Mouse (Mus musculus) left cerebral cortex, adult 18-20 months (tissue): ENCODE results near the gene D2hgdh. TPM values are rescaled to one million over a fixed set of nuclear protein-coding genes. Genes with fewer than 3 reads are reported as not detected.
"Not testable (repeated sequence)": the region's sequence is repeated elsewhere in the genome, so short reads cannot be mapped to it uniquely, and the experiment has no call there.

Source experiments
- DNase-seq, 2 experiments: peaks; one replicate each; pipeline ENCODE4 v3.0.0; 2021 to 2022; ENCODE audit warnings: low spot score in 2 of 2, mixed read lengths in 1 of 2
- total RNA-seq, 2 experiments: library from RNA; stranded (reverse); gene quantifications; 2 replicates each; pipeline ENCODE4 v1.2.3; 2021

Gene D2hgdh
- total RNA-seq, 2 experiments from 2014 or later, result 11.7 to 13.4 TPM

GRCm38 (mm10) chr1:93825771-93826539 lies 1.2 kb downstream of the D2hgdh start:
- peak in 1 of 2 experiments; percentile 18 for DNase-seq

GRCm38 (mm10) chr1:93826540-93826835 lies 1.8 kb downstream of the D2hgdh start:
- no peak for DNase-seq

GRCm38 (mm10) chr1:93832754-93833360 lies 8.1 kb downstream of the D2hgdh start:
- DNase-seq, result not testable (repeated sequence)

- no peak for DNase-seq
Observed at GRCm38 (mm10) chr1:93834671-93835150, 10.0 kb downstream of the D2hgdh start.

- DNase-seq, result no peak
Observed at GRCm38 (mm10) chr1:93835211-93835610, 10.5 kb downstream of the D2hgdh start.

- no peak for DNase-seq
Observed at GRCm38 (mm10) chr1:93835876-93836531, 11.3 kb downstream of the D2hgdh start.

GRCm38 (mm10) chr1:93836532-93836913 lies 11.8 kb downstream of the D2hgdh start:
- no peak for DNase-seq

- no peak for DNase-seq
Observed at GRCm38 (mm10) chr1:93837335-93837734, 12.6 kb downstream of the D2hgdh start.

- DNase-seq, result not testable (repeated sequence)
Observed at GRCm38 (mm10) chr1:93838569-93838968, 13.9 kb downstream of the D2hgdh start.

- not testable (repeated sequence) for DNase-seq
Observed at GRCm38 (mm10) chr1:93845766-93846366, 21.2 kb downstream of the D2hgdh start.

- not testable (repeated sequence) for DNase-seq
Observed at GRCm38 (mm10) chr1:93855790-93856189, 31.1 kb downstream of the D2hgdh start.

- no peak for DNase-seq
Observed at GRCm38 (mm10) chr1:93857370-93857769, 32.7 kb downstream of the D2hgdh start.

GRCm38 (mm10) chr1:93857991-93858390 lies 33.3 kb downstream of the D2hgdh start:
- DNase-seq, result no peak

- DNase-seq, result no peak
Observed at GRCm38 (mm10) chr1:93859619-93860018, 34.9 kb downstream of the D2hgdh start.

- DNase-seq, result not testable (repeated sequence)
Observed at GRCm38 (mm10) chr1:93861048-93861447, 36.3 kb downstream of the D2hgdh start, which contains the start of gene Gal3st2. TSS of gene Gal3st2 (plus strand) at chr1:93861306.

- not testable (repeated sequence) for DNase-seq
Observed at GRCm38 (mm10) chr1:93871594-93872105, 46.9 kb downstream of the D2hgdh start.

GRCm38 (mm10) chr1:93874405-93874804 lies 49.7 kb downstream of the D2hgdh start:
- DNase-seq, result peak in 1 of 2 experiments; percentile 15

GRCm38 (mm10) chr1:93881778-93882177 lies 57.1 kb downstream of the D2hgdh start:
- not testable (repeated sequence) for DNase-seq

GRCm38 (mm10) chr1:93890936-93891335 lies 66.2 kb downstream of the D2hgdh start:
- DNase-seq, result not testable (repeated sequence)

GRCm38 (mm10) chr1:93897395-93897794 lies 72.7 kb downstream of the D2hgdh start:
- DNase-seq, result not testable (repeated sequence)

GRCm38 (mm10) chr1:93901291-93901690 lies 76.6 kb downstream of the D2hgdh start:
- DNase-seq, result not testable (repeated sequence)
